Mouse (Mus musculus) heart, postnatal 36 days (tissue): ENCODE measurements around the gene Nos2. TPM values are rescaled to one million over a fixed set of nuclear protein-coding genes. Genes with fewer than 3 reads are reported as not detected.

Source experiments
- DNase-seq, 2 experiments: peaks; one replicate each; pipeline ENCODE4 v3.0.0; 2021 to 2022
- intact Hi-C: fragments of 180-260 bp; cut with DNase I; formaldehyde crosslinking; loops from one replicate; pipeline ENCODE4 v1.15.1; 2025
- total RNA-seq, 2 experiments: library from RNA; stranded (reverse); gene quantifications; 2 replicates each; pipeline ENCODE4 v1.2.3; 2021

Gene Nos2
- total RNA-seq: 1 to 10 TPM; 5.6 to 5.8 TPM

DNA sequence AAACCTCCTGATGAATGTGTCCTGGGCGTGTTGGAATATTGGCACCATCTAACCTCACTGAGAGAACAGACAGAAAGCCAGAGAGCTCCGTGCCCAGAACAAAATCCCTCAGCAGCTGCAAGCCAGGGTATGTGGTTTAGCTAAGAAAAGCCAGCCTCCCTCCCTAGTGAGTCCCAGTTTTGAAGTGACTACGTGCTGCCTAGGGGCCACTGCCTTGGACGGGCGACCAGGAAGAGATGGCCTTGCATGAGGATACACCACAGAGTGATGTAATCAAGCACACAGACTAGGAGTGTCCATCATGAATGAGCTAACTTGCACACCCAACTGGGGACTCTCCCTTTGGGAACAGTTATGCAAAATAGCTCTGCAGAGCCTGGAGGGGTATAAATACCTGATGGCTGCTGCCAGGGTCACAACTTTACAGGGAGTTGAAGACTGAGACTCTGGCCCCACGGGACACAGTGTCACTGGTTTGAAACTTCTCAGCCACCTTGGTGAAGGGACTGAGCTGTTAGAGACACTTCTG, at the start of gene Nos2:
Gene Nos2 (plus strand): TSS at position 377 of the 529 bp plus-strand sequence.
- no peak for DNase-seq
- intact Hi-C loops: loop anchor here (5.0 kb wide), 1 partner anchor 83 kb away; no protein-coding TSS in a partner anchor

DNA sequence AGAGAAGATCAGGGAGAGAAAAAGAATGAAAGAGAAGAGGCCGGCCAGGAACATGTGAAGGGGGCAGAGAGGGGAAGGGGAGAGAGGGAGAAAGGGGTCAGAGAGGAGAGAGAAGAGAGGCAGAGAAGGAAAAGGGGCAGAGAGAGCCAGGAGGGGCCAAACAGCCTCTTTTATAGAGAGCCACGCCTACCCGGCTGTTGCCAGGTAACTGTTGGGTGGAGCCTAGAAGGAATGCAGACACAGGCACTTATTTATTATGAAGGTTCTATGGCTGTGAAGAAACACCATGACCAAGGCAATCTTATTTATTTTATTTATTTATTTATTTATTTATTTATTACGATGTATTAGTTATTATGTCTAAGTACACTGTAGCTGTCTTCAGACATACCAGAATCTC, 49.7 kb upstream of the Nos2 start:
- intact Hi-C loops: no loop called here
- DNase-seq: no peak

DNA sequence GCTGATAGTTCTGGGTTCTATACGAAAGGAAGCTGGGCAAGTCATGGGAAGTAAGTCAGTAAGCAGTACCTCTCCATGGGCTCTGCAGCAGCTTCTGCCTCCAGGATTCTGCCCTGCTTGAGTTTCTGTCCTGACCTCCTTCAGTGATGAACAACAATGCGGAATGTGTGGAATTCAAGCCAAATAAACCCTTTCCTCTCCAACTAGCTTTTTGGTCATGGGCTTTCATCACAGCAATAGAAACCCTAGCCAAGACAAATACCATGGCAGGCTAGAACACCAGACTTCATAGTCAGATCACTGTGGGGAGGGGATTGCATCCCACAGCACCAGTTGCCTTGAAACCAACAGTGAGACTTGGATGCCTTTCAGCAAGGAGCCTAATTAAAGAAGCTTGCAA, 47.8 kb upstream of the Nos2 start:
- DNase-seq: no peak
- intact Hi-C loops: no loop called here

DNA sequence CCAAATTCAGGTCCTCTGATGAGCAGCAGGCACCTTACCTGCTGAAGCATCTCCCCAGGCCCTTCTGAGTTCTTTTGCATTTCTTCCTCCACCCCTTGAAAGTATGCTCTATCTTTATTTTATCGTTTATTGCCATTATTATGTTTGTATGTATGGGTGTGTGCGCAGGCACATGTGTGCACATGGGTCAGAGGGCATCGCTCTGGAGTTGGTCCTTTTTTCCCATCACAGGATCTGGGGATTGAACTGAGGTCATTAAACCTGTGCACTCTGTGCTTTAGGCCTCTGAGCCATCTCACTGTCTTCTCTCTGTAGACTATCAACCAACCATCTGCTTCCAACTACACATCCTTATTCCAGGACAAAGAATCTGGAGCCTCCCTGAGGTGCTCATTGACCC, 40.9 kb upstream of the Nos2 start:
- intact Hi-C loops: no loop called here
- no peak for DNase-seq

GRCm38 (mm10) chr11:78886693-78887092, 33.9 kb upstream of the Nos2 start:
- DNase-seq: peak; percentile 4 to 7
- intact Hi-C loops: no loop called here

DNA sequence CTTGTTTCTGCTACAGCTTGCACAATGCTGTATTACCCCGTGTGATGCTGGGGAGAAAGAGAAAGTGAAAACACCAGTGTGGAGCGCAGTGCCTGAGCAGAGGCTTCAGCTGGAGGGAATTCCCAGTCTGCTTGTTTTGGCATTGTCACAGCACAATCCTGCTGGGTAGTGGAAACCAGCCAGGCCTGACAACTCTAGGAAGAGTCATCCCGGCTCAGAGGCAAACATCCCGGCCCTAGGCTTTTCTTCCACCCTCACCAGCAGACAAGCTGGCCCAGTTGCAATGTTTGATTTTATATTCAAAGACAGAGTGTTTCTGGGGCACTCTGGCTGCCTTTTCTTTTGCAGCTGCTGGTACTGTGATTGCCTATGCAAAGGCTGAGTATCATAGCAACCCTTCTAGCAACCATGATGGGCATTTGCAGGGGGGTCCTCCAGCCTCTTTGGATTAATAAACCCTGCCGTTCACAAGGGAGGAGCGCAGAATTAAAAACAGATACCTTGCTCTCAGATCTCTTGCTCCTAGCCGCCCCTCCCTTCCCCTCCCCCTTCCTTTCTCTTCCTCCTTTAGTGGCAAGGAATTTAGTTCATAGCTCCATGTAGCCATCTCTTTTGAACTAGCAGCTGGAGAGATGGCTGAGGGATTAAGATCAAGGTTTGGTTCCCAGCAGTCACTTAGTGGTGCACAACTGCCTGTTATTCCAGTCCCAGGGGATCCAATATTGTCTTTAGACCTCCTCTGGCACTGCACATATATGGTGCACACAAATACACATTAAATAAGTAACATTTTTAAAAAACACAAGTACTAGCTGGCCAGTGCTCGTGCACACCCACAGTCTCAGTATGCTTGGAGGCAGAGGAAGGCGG, 33.2 kb upstream of the Nos2 start:
- intact Hi-C loops: no loop called here
- peak; percentile 72 to 73 for DNase-seq

- no peak for DNase-seq
- intact Hi-C loops: no loop called here
Measured at GRCm38 (mm10) chr11:78889156-78889555, 31.4 kb upstream of the Nos2 start.

- peak; percentile 17 to 28 for DNase-seq
- intact Hi-C loops: no loop called here
Measured at GRCm38 (mm10) chr11:78896357-78897123, 24.0 kb upstream of the Nos2 start.

DNA sequence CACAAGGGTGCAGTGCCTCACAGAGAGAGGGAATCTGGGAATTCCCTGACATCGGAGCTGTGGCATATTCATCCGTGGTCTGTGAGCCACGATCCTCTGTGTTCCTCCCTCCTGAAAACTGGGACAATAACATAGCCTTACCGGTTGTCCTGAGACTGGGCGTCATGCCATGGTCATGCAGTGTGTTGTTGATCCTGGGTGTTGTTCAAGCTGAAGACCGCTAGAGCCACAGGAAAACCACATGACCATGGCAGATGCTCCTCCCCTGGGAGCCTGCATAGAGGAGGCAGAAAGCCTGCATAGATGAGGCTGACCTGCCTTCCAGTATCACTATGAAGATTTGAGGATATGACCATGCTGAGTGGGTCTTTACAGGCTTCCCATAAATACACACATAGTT, 5.1 kb upstream of the Nos2 start:
- DNase-seq: no peak

GRCm38 (mm10) chr11:78916410-78916809, 4.2 kb upstream of the Nos2 start:
- no peak for DNase-seq
- intact Hi-C loops: no loop called here

More for the DNA sequence above, 5.1 kb upstream of the Nos2 start:
- intact Hi-C loops: no loop called here

- intact Hi-C loops: loop anchor here (5.0 kb wide), 1 partner anchor 82 kb away; no protein-coding TSS in a partner anchor
Measured at GRCm38 (mm10) chr11:78919745-78920144, 842 bp upstream of the Nos2 start.

DNA sequence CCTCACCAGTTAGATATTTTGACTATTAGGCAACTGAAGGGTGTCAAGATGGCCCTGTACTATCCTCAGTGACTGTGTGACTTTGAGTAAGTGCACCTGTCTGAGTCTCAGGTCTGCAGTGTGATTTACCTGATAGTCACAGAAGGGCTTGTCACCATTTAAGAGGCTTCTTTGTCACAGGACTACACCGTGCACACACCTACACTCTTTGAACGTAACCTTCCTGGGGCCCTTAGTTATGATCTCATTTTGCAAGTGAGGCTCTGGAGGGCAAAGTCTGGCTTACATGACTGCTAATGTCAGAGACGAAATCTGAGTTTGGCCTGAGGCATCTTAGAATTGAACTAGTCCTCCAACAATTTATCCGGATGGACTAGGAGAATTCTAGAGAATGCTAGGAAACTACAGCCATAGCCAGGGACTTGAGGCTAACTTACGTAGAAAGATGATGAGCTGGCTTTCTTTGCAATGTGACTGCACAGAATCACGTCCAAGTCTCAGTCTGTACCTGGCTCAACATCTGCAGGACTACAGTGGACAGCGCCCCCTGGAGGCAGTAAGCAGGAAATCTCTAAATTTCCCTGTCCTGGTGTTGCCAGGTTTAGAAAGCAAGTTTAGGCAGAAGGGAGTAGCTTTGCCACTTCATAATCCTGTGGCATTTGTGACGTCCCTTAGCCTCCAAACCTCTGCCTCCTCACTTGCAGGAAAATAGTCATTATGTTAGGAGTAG, 2.3 kb downstream of the Nos2 start:
- intact Hi-C loops: loop anchor here (1.0 to 5.0 kb wide), 3 partner anchors 34 to 86 kb away; no protein-coding TSS in a partner anchor
- peak; percentile 40 to 58 for DNase-seq

More at GRCm38 (mm10) chr11:78919745-78920144, 842 bp upstream of the Nos2 start:
- DNase-seq: no peak

DNA sequence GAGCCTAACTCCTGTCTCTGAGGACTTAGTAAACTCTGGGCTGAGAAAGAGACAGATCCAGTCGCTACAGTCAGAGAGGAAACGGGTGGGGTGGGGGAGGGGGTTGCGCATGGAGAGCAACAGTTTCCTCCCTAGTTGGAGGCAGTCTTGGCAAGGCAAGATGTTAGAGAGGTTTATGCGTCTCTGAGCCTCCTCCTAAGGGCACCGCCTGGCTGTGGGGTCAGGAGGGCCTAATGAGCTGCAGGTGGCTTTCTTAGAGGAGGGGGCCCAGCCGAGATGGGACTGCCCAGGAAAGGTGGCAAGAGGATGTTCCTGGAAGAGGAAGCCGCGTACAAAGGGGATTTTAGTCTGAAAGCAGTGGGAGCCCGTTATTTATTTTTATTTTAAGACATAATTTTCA, 3.5 kb downstream of the Nos2 start:
- peak in 1 of 2 experiments; percentile 9 for DNase-seq
- intact Hi-C loops: loop anchor here (5.0 kb wide), 1 partner anchor 87 kb away; no protein-coding TSS in a partner anchor

GRCm38 (mm10) chr11:78924916-78925315, 4.3 kb downstream of the Nos2 start:
- peak; percentile 46 for DNase-seq

GRCm38 (mm10) chr11:78929345-78929744, 8.8 kb downstream of the Nos2 start:
- peak; percentile 76 to 79 for DNase-seq
- intact Hi-C loops: no loop called here

More at GRCm38 (mm10) chr11:78924916-78925315, 4.3 kb downstream of the Nos2 start:
- intact Hi-C loops: loop anchor here (5.0 kb wide), 1 partner anchor 88 kb away; no protein-coding TSS in a partner anchor

DNA sequence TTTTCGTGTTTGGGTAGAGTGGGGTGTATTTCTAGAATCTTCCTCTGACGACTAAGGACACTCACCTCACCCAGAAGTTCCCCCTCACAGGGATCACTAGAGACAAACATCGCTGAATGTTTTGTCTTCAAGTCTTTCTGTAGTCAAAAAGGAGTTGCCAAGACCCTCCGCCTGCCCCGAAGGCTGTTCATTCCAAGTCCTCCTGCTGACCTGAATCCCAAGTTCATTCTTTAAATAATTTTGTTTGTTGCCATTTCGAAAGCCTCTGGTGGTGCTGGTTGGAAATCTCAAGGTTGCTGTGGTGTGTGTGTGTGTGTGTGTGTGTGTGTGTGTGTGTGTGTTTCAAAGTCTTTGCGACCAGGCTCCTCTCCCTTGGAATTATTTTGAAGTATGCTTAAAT, 13.7 kb downstream of the Nos2 start:
- intact Hi-C loops: no loop called here

GRCm38 (mm10) chr11:78934727-78935126, 14.1 kb downstream of the Nos2 start:
- intact Hi-C loops: no loop called here
- no peak for DNase-seq

More for the DNA sequence above, 13.7 kb downstream of the Nos2 start:
- no peak for DNase-seq

GRCm38 (mm10) chr11:78935178-78935577, 14.6 kb downstream of the Nos2 start:
- peak; percentile 13 to 15 for DNase-seq
- intact Hi-C loops: no loop called here

DNA sequence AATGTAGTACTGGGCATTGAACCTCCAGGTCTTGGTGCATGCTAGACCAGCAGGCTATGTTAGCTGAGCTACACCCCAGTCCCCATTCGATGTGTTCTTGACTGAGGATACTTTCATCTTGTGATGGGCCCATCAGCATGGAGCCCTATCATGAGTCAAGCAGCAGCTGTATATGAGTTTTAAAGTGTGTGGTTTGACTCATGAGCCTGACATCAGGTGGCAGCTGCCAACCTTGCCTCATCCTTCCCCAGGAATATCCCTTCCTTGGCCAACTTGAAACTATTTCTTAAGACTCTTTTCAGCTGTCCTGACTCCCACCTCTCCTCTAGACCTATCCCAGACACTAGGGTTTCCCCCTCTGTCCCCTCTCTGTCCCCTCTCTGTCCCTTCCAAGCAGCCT, 22.5 kb downstream of the Nos2 start:
- intact Hi-C loops: no loop called here
- DNase-seq: no peak

- intact Hi-C loops: loop anchor here (10.0 kb wide), 1 partner anchor 396 kb away; the partner anchor contains the start of gene Tmem97
Measured at GRCm38 (mm10) chr11:78950365-78950764, 29.8 kb downstream of the Nos2 start.

More at GRCm38 (mm10) chr11:78950365-78950764, 29.8 kb downstream of the Nos2 start:
- DNase-seq: no peak
